8 mouse cellular contexts compared by ENCODE assay signal in genomic region chr11:32534453-32535075, GRCm38 (mm10). TPM values are rescaled to one million over a fixed set of nuclear protein-coding genes. Genes with fewer than 3 reads are reported as not detected.
DNase-seq lines count a peak whose midpoint lies in the region; ATAC-seq and TF ChIP-seq lines count a peak whose summit lies in the region.

No protein-coding gene starts in this region.

- 62% methylated on average over 7 of the region's 7 CpGs for WGBS in embryonic facial prominence, embryonic 12.5 days
- WGBS in hindbrain, postnatal 0 days = 74% methylated on average over 7 of the region's 7 CpGs
- 78% methylated on average over 7 of the region's 7 CpGs for WGBS in midbrain, embryonic 16.5 days

- no peak for ATAC-seq in embryonic facial prominence, embryonic 12.5 days (ENCODE audit: insufficient number of reproducible peaks, insufficient read depth, low FRiP score, low TSS enrichment)
- no peak for ATAC-seq in hindbrain, postnatal 0 days
- ATAC-seq in midbrain, embryonic 16.5 days = no peak

- intact Hi-C loops in left cerebral cortex, adult 2 months (cut with DNase I) = no loop called here
- intact Hi-C loops in left cerebral cortex, postnatal 4 days (cut with DNase I) = loop anchor here (5.0 kb wide), 1 partner anchor 53 kb away; no protein-coding TSS in a partner anchor

- no peaks in the 10 kb centered on the region for H3K36me3 ChIP-seq in embryonic facial prominence, embryonic 12.5 days
- H3K36me3 ChIP-seq in hindbrain, postnatal 0 days (ENCODE audit: insufficient read depth, low read length) = no peaks in the 10 kb centered on the region
- no peaks in the 10 kb centered on the region for H3K36me3 ChIP-seq in midbrain, embryonic 16.5 days (ENCODE audit: control insufficient read depth, insufficient read depth, low read length)

- no peak for TF ChIP-seq CTCF in left cerebral cortex, adult 2 months (IDR thresholded peaks at IDR 0.05)
- TF ChIP-seq CTCF in hindbrain, postnatal 0 days (IDR thresholded peaks at IDR 0.05; ENCODE audit: low read depth) = no peak

- H3K27me3 ChIP-seq in embryonic facial prominence, embryonic 12.5 days = no peaks in the 10 kb centered on the region
- no peaks in the 10 kb centered on the region for H3K27me3 ChIP-seq in hindbrain, postnatal 0 days (ENCODE audit: insufficient read depth, low read length)
- H3K27me3 ChIP-seq in midbrain, embryonic 16.5 days (ENCODE audit: control insufficient read depth, insufficient read depth, low read depth, low read length) = peaks cover 3% of the 10 kb centered on the region; the same call in 1 of the 2 replicates

- peak overlapping the region; percentile 88 for H3K4me2 ChIP-seq in embryonic facial prominence, embryonic 12.5 days (replicated peaks)
- peak overlapping the region; percentile 100 for H3K4me2 ChIP-seq in hindbrain, postnatal 0 days (ENCODE audit: low read depth, low read length)
- peak overlapping the region; percentile 92 for H3K4me2 ChIP-seq in midbrain, embryonic 16.5 days (ENCODE audit: low read length)

- no peak overlapping the region; the same call in 1 of the 2 replicates for H3K27ac ChIP-seq in left cerebral cortex, adult 2 months
- H3K27ac ChIP-seq in embryonic facial prominence, embryonic 12.5 days = no peak overlapping the region
- H3K27ac ChIP-seq in hindbrain, postnatal 0 days = no peak overlapping the region
- no peak overlapping the region for H3K27ac ChIP-seq in midbrain, embryonic 16.5 days (ENCODE audit: low read length)

- H3K4me3 ChIP-seq in left cerebral cortex, adult 2 months = peak overlapping the region; percentile 55
- H3K4me3 ChIP-seq in embryonic facial prominence, embryonic 12.5 days = no peak overlapping the region
- H3K4me3 ChIP-seq in hindbrain, postnatal 0 days (ENCODE audit: low read length) = peak overlapping the region; percentile 68
- H3K4me3 ChIP-seq in midbrain, embryonic 16.5 days (ENCODE audit: low read depth, low read length) = no peak overlapping the region

- peaks cover 10% of the 10 kb centered on the region for H3K4me1 ChIP-seq in embryonic facial prominence, embryonic 12.5 days
- H3K4me1 ChIP-seq in hindbrain, postnatal 0 days (ENCODE audit: insufficient read depth, low read length) = 0 out of 2 replicates have a peak, but pooled peaks cover 15% of the 10 kb centered on the region
- peaks cover 12% of the 10 kb centered on the region for H3K4me1 ChIP-seq in midbrain, embryonic 16.5 days (ENCODE audit: control insufficient read depth, insufficient read depth, low read length)

- no peak overlapping the region for H3K9ac ChIP-seq in embryonic facial prominence, embryonic 12.5 days
- H3K9ac ChIP-seq in hindbrain, postnatal 0 days (replicated peaks; ENCODE audit: low read length) = 0 out of 2 replicates have a peak overlapping the region, but pooled peaks have one; percentile 13
- H3K9ac ChIP-seq in midbrain, embryonic 16.5 days (ENCODE audit: low read depth, low read length) = no peak overlapping the region

- no peaks in the 10 kb centered on the region for H3K9me3 ChIP-seq in embryonic facial prominence, embryonic 12.5 days
- no peaks in the 10 kb centered on the region for H3K9me3 ChIP-seq in hindbrain, postnatal 0 days (ENCODE audit: low read length)
- no peaks in the 10 kb centered on the region for H3K9me3 ChIP-seq in midbrain, embryonic 16.5 days (replicated peaks; ENCODE audit: control insufficient read depth, low read length, poor library complexity, severe bottlenecking)

- DNase-seq in left cerebral cortex, adult 2 months (ENCODE audit: extremely low spot score in 1 of 2, low spot score in 2 of 2) = no peak
- no peak for DNase-seq in left cerebral cortex, postnatal 4 days
- no peak for DNase-seq in hindbrain, postnatal 0 days (ENCODE audit: low spot score)
- no peak for DNase-seq in adrenal gland, postnatal 36 days
- DNase-seq in Muller cell, postnatal 12 days (ENCODE audit: inconsistent ontology term) = no peak
- no peak for DNase-seq in frontal cortex, adult 2 months (ENCODE audit: extremely low spot score in 1 of 2, low spot score in 1 of 2)

RNA-seq across cellular contexts. Expression of gene Stk10, which starts 1.5 kb away (rescaled TPM):
- total RNA-seq in left cerebral cortex, adult 2 months (2021) = 1 to 10 TPM; 6.7 to 8.7 TPM
- 1 to 10 TPM; 7.2 to 7.9 TPM for total RNA-seq in left cerebral cortex, postnatal 4 days (2021)
- polyA plus RNA-seq in embryonic facial prominence, embryonic 12.5 days (2016; fragmentation: Nextera tagmentation; extraction: Ambion mirVana) = 3.1 and 3.2 TPM in 2 replicates
- total RNA-seq in hindbrain, postnatal 0 days (2014; rRNA removed) = 4.5 and 10.8 TPM in 2 replicates
- polyA plus RNA-seq in hindbrain, postnatal 0 days (2015; fragmentation: Nextera tagmentation; extraction: Ambion mirVana) = 1.1 and 1.2 TPM in 2 replicates
- 1.2 and 1.7 TPM in 2 replicates for polyA plus RNA-seq in midbrain, embryonic 16.5 days (2015; fragmentation: Nextera tagmentation; extraction: Ambion mirVana)
- 10 to 100 TPM in 1 of 2 experiments, 1 to 10 TPM in 1; 9.0 to 13.3 TPM for total RNA-seq in adrenal gland, postnatal 36 days (2021)
- polyA plus RNA-seq in frontal cortex, adult 2 months (2012; rRNA removed) = 4.2 and 4.6 TPM in 2 replicates

RNA-seq across cellular contexts. Expression of gene Efcab9, which starts 2.7 kb away (rescaled TPM):
- total RNA-seq in left cerebral cortex, adult 2 months (2021) = 1 to 10 TPM in 1 of 2 experiments, under 1 TPM in 1; 0.75 to 1.4 TPM
- under 1 TPM; 0.54 to 0.99 TPM for total RNA-seq in left cerebral cortex, postnatal 4 days (2021)
- polyA plus RNA-seq in embryonic facial prominence, embryonic 12.5 days (2016; fragmentation: Nextera tagmentation; extraction: Ambion mirVana) = 0.32 and 0.36 TPM in 2 replicates
- not detected in 2 replicates for total RNA-seq in hindbrain, postnatal 0 days (2014; rRNA removed)
- 0.38 TPM in 1 of 2 replicates, not detected in the other for polyA plus RNA-seq in hindbrain, postnatal 0 days (2015; fragmentation: Nextera tagmentation; extraction: Ambion mirVana)
- not detected in 2 replicates for polyA plus RNA-seq in midbrain, embryonic 16.5 days (2015; fragmentation: Nextera tagmentation; extraction: Ambion mirVana)
- 1 to 10 TPM in 1 of 2 experiments, under 1 TPM in 1; 0.89 to 1.2 TPM for total RNA-seq in adrenal gland, postnatal 36 days (2021)
- polyA plus RNA-seq in frontal cortex, adult 2 months (2012; rRNA removed) = 0.34 and 0.64 TPM in 2 replicates

Comparison
In these comparisons a context has a peak if more than half of its experiments do, and no peak if none do; other contexts are left out.
1. H3K4me3 ChIP-seq: peak in left cerebral cortex, adult 2 months (single experiment) and hindbrain, postnatal 0 days (single experiment); none in embryonic facial prominence, embryonic 12.5 days (single experiment) and midbrain, embryonic 16.5 days (single experiment).
2. Peak in every context shown above with its lines, with median percentiles within 50 percentile points of each other: H3K4me2 ChIP-seq.